Mouse (Mus musculus) liver, postnatal 0 days (tissue): ENCODE measurements around the gene Cox19.

Experiments used
- CTCF ChIP-seq: sonication (generic); IDR thresholded peaks from 2 replicates; pipeline ENCODE4 v1.5.1; 2016; ENCODE audit warnings: antibody characterized with exemption, low read depth
- EP300 ChIP-seq: IDR thresholded peaks from 2 replicates; pipeline ENCODE4 v1.6.1; 2016; ENCODE audit warnings: antibody characterized with exemption, low read depth, mild to moderate bottlenecking

DNA sequence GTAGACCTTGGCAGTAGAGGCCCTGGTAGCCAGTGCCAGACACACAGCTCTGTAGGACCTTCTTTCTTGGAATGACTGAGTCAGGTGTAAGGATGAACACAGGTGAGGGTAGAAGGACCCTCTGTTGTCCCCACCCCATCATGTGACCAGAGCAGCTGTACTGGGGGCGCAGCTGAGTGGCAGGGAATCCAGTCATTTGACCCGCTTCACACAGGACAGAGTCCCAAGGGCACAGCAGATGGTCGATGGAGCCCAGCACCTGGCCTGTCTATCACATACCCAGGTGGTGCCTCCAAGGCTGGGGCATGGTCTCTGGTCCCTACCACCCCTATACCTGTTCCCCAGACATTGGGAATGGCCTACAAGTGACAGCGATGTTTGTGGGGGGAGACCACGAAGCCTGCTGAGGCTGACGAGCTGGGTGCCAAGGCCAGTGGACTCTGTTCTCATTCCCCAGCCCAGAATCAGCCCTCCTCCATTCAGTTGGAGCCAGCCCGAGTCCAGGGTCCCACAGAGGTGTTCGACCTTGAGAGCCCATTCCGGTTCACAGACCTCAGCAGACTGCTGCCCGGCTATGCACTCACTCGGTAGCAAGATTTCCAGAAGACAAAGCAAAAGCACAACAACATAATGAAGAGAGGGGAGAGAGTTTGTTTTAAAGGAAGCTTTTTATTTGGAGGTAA is 17.6 kb upstream of the Cox19 start:
- TF ChIP-seq CTCF (no peak), EP300 (no peak)
